Comparison of ENCODE assay signal across 10 mouse cellular contexts in genomic region chr15:83530233-83530632, GRCm38 (mm10). TPM values are rescaled to one million over a fixed set of nuclear protein-coding genes. Genes with fewer than 3 reads are reported as not detected.
DNase-seq lines count a peak whose midpoint lies in the region; ATAC-seq lines count a peak whose summit lies in the region.
"Had no signal": no experiment of that assay in that cellular context is flagged by ENCODE, and none has a peak within 500 bp of the region (broad histone marks: within the 10 kb centered on the region; RNA-seq: fewer than 3 reads in every experiment).

No protein-coding gene starts in this region.

- no peak overlapping the region for H3K4me3 ChIP-seq in heart, embryonic 10.5 days
- H3K4me3 ChIP-seq in kidney, embryonic 14.5 days (ENCODE audit: low read length): no peak overlapping the region

- peaks cover 19% of the 10 kb centered on the region for H3K27me3 ChIP-seq in heart, embryonic 10.5 days (ENCODE audit: insufficient read depth, poor library complexity, severe bottlenecking)
- peaks cover 27% of the 10 kb centered on the region for H3K27me3 ChIP-seq in kidney, embryonic 14.5 days (ENCODE audit: control insufficient read depth, insufficient read depth, low read length)

- DNase-seq in gastrocnemius, adult 18-20 months (ENCODE audit: low spot score): peak; percentile 32
- DNase-seq in gastrocnemius, postnatal 4 days (ENCODE audit: low spot score in 2 of 2): no peak
- no peak for DNase-seq in heart, embryonic 10.5 days (ENCODE audit: low spot score)
- DNase-seq in lung, postnatal 14 days: peak; percentile 63
- no peak for DNase-seq in frontal cortex, postnatal 25 days (ENCODE audit: low spot score in 2 of 2)
- no peak for DNase-seq in cerebellum, postnatal 25 days
- DNase-seq in cerebellum, adult 11 months: no peak
- DNase-seq: cerebellum, adult 2 months had no signal

- peaks cover 78% of the 10 kb centered on the region for H3K4me1 ChIP-seq in heart, embryonic 10.5 days
- peaks cover 27% of the 10 kb centered on the region for H3K4me1 ChIP-seq in kidney, embryonic 14.5 days (ENCODE audit: control insufficient read depth, insufficient read depth, low read length)

- H3K9me3 ChIP-seq in heart, embryonic 10.5 days: no peaks in the 10 kb centered on the region
- no peaks in the 10 kb centered on the region for H3K9me3 ChIP-seq in kidney, embryonic 14.5 days (ENCODE audit: control insufficient read depth, low read length)

- ATAC-seq in kidney, embryonic 14.5 days (ENCODE audit: low FRiP score, low TSS enrichment): no peak

- H3K36me3 ChIP-seq in heart, embryonic 10.5 days: peaks cover 27% of the 10 kb centered on the region
- no peaks in the 10 kb centered on the region for H3K36me3 ChIP-seq in kidney, embryonic 14.5 days (ENCODE audit: control insufficient read depth, insufficient read depth, low read length)

- H3K27ac ChIP-seq in heart, embryonic 10.5 days: 0 out of 2 replicates have a peak overlapping the region, but pooled peaks have one; percentile 24
- peak overlapping the region; percentile 51; the same call in 1 of the 2 replicates for H3K27ac ChIP-seq in kidney, embryonic 14.5 days (ENCODE audit: low read depth, low read length)

- no peak overlapping the region for H3K4me2 ChIP-seq in kidney, embryonic 14.5 days (replicated peaks; ENCODE audit: low read depth, low read length)

- WGBS in heart, embryonic 10.5 days: 72% methylated on average over 9 of the region's 9 CpGs
- 33% methylated on average over 9 of the region's 9 CpGs for WGBS in kidney, embryonic 14.5 days

- no peak overlapping the region for H3K9ac ChIP-seq in kidney, embryonic 14.5 days (ENCODE audit: low read depth, low read length)

RNA-seq across cellular contexts. Expression of gene Bik, which starts 3.6 kb away (rescaled TPM):
- total RNA-seq in gastrocnemius, adult 18-20 months (2021): 1 to 10 TPM in 1 of 2 experiments, under 1 TPM in 1; 0.91 to 1.4 TPM
- 1 to 10 TPM; 2.7 to 4.0 TPM for total RNA-seq in gastrocnemius, postnatal 4 days (2021)
- polyA plus RNA-seq in heart, embryonic 10.5 days (2016; fragmentation: Nextera tagmentation; extraction: Ambion mirVana): 17.4 and 29.8 TPM in 2 replicates
- polyA plus RNA-seq in kidney, embryonic 14.5 days (2014; fragmentation: Nextera tagmentation; extraction: Ambion mirVana): 12.3 and 12.6 TPM in 2 replicates
- total RNA-seq: hematopoietic stem cell, adult 5-6 weeks had no signal

RNA-seq across cellular contexts. Expression of gene Ttll1, which starts 19.5 kb away (rescaled TPM):
- total RNA-seq in gastrocnemius, adult 18-20 months (2021): 1 to 10 TPM; 3.5 to 4.3 TPM
- total RNA-seq in gastrocnemius, postnatal 4 days (2021): 1 to 10 TPM; 7.2 to 8.2 TPM
- 23.9 and 24.6 TPM in 2 replicates for polyA plus RNA-seq in heart, embryonic 10.5 days (2016; fragmentation: Nextera tagmentation; extraction: Ambion mirVana)
- polyA plus RNA-seq in kidney, embryonic 14.5 days (2014; fragmentation: Nextera tagmentation; extraction: Ambion mirVana): 14.8 and 19.8 TPM in 2 replicates

RNA-seq across cellular contexts. Expression of gene Tspo, which starts 33.2 kb away (rescaled TPM):
- total RNA-seq in gastrocnemius, adult 18-20 months (2021): 10 to 100 TPM; 19.6 to 26.8 TPM
- total RNA-seq in gastrocnemius, postnatal 4 days (2021): 10 to 100 TPM; 25.5 to 38.0 TPM
- 97.0 and 141 TPM in 2 replicates for polyA plus RNA-seq in heart, embryonic 10.5 days (2016; fragmentation: Nextera tagmentation; extraction: Ambion mirVana)
- 57.8 and 60.7 TPM in 2 replicates for polyA plus RNA-seq in kidney, embryonic 14.5 days (2014; fragmentation: Nextera tagmentation; extraction: Ambion mirVana)

RNA-seq across cellular contexts. Expression of gene Mcat, which starts 33.4 kb away (rescaled TPM):
- total RNA-seq in gastrocnemius, adult 18-20 months (2021): 10 to 100 TPM; 20.4 to 22.1 TPM
- 10 to 100 TPM; 29.8 to 31.3 TPM for total RNA-seq in gastrocnemius, postnatal 4 days (2021)
- polyA plus RNA-seq in heart, embryonic 10.5 days (2016; fragmentation: Nextera tagmentation; extraction: Ambion mirVana): 37.7 and 40.0 TPM in 2 replicates
- polyA plus RNA-seq in kidney, embryonic 14.5 days (2014; fragmentation: Nextera tagmentation; extraction: Ambion mirVana): 29.3 and 43.7 TPM in 2 replicates

Comparison
In these comparisons a context has a peak if more than half of its experiments do, and no peak if none do; other contexts are left out.
1. DNase-seq: peak in gastrocnemius, adult 18-20 months (single experiment) and lung, postnatal 14 days (single experiment); none in gastrocnemius, postnatal 4 days (0 of 2), heart, embryonic 10.5 days (single experiment), frontal cortex, postnatal 25 days (0 of 2), cerebellum, postnatal 25 days (0 of 2) and cerebellum, adult 11 months (single experiment).